Mouse (Mus musculus): ENCODE results near the gene Sdccag8.

- TF ChIP-seq CTCF (IDR thresholded peaks at IDR 0.05; ENCODE audit: low read depth, low read length) (no peak), POLR2A (IDR thresholded peaks at IDR 0.05; ENCODE audit: extremely low read depth, insufficient read depth, low read length) (no peak)
Measured at GRCm38 (mm10) chr1:176812491-176813291, 1.8 kb upstream of the Sdccag8 start.

Data from liver, adult 2 months (tissue).